Mouse (Mus musculus) C2C12 (cell line): ENCODE data around the gene Ahcyl2. TPM values are rescaled to one million over a fixed set of nuclear protein-coding genes. Genes with fewer than 3 reads are reported as not detected.

Experiments
- H3K27me3 ChIP-seq: one replicate; pipeline ENCODE4 v1.6.1; 2011; ENCODE audit not compliant: control insufficient read depth, insufficient read depth, insufficient read length
- H3K36me3 ChIP-seq: one replicate; pipeline ENCODE4 v1.6.1; 2011; ENCODE audit not compliant: control insufficient read depth, insufficient read depth
- H3K4me3 ChIP-seq: one replicate; pipeline ENCODE4 v1.5.1; 2011; ENCODE audit warnings: mild to moderate bottlenecking, control low read depth; ENCODE audit not compliant: poor library complexity, insufficient read depth, severe bottlenecking
- H3K79me2 ChIP-seq: one replicate; pipeline ENCODE4 v1.6.1; 2011; ENCODE audit not compliant: control insufficient read depth, insufficient read depth
- H3K79me3 ChIP-seq: one replicate; pipeline ENCODE4 v1.6.1; 2011; ENCODE audit warnings: low read depth, control low read depth
- H3ac ChIP-seq: one replicate; pipeline ENCODE3; 2011; ENCODE audit warnings: low read depth; ENCODE audit not compliant: control insufficient read depth, insufficient read length
- CEBPB ChIP-seq: IDR thresholded peaks from one replicate; pipeline ENCODE4 v1.6.1; 2011; ENCODE audit warnings: low read depth, mild to moderate bottlenecking, control low read depth, moderate library complexity
- CTCF ChIP-seq: IDR thresholded peaks from one replicate; pipeline ENCODE4 v1.5.1; 2011; ENCODE audit not compliant: control insufficient read depth, insufficient read depth, insufficient read length
- FOSL1 ChIP-seq: IDR thresholded peaks from one replicate; pipeline ENCODE4 v1.8.0; 2011; ENCODE audit warnings: mild to moderate bottlenecking, low read length; ENCODE audit not compliant: poor library complexity, insufficient read depth, severe bottlenecking
- MAX ChIP-seq: IDR thresholded peaks from one replicate; pipeline ENCODE4 v1.6.1; 2011; ENCODE audit warnings: mild to moderate bottlenecking, control low read depth
- MYOD1 ChIP-seq: IDR thresholded peaks from one replicate; pipeline ENCODE4 v1.6.1; 2011; ENCODE audit warnings: low read depth; ENCODE audit not compliant: control insufficient read depth, insufficient read length
- MYOG ChIP-seq: IDR thresholded peaks from one replicate; pipeline ENCODE4 v1.6.1; 2011; ENCODE audit not compliant: control insufficient read depth, insufficient read length; ENCODE audit errors: extremely low read depth
- USF1 ChIP-seq: IDR thresholded peaks from one replicate; pipeline ENCODE4 v1.6.1; 2011; ENCODE audit warnings: low read depth, mild to moderate bottlenecking, control low read depth, moderate library complexity
- polyA plus RNA-seq: library from polyadenylated mRNA; unstranded; fragments of >200 nt; fragmentation: generic; extraction: Trizol; gene quantifications from one replicate; pipeline ENCODE4 v1.2.1, GENCODE M21; 2012; ENCODE audit warnings: missing spikeins

Ahcyl2 gene
- polyA plus RNA-seq, 1 experiment: 6.3 TPM

DNA sequence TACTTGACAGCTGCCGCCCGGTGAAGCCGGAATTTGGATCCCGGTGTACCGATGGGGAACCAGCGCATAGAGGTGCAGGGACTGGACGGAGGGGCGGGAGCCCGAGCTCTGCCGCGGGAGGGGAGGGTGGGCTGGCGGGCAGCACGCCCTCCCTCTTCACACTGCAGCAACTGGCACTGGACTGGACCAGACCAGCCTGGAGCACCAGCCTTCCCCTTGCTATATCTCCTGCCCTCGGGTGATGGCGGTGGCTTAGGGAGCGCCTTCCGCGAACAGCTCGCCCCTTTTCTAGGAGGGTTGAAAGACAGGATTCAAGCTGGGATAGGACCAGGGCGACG, 149.5 kb downstream of the Ahcyl2 start:
- TF ChIP-seq CEBPB: no peak
- no peak for TF ChIP-seq MAX
- no peaks in the 10 kb centered on the region for H3K27me3 ChIP-seq

DNA sequence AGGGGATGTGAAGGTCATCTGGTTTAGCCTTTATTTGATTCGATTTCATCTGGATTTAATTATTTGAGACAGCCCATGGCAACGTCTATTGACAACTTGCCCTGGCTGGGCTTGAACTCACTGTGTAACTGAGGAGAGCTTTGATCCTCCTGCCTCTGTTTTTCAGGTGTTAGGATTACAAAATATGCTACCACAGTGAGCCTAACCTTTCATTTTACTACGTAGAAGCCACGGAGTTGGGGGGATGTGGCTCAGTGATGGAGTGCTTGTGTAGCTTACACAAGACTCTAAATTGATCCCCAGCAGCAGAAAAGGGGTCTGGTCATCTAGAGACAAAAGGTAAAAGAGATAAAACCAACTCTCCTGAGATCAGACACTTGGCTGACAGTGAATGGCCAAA, 150.1 kb downstream of the Ahcyl2 start:
- H3K36me3 ChIP-seq: no peaks in the 10 kb centered on the region
- H3K79me3 ChIP-seq: no peaks in the 10 kb centered on the region
- no peaks in the 10 kb centered on the region for H3K27me3 ChIP-seq
- no peak overlapping the region for H3K4me3 ChIP-seq
- TF ChIP-seq CEBPB: no peak
- TF ChIP-seq MYOG: no peak
- no peak for TF ChIP-seq CTCF
- TF ChIP-seq MYOD1: no peak
- TF ChIP-seq FOSL1: no peak
- no peak for TF ChIP-seq MAX
- no peak for TF ChIP-seq USF1
- no peaks in the 10 kb centered on the region for H3K79me2 ChIP-seq
- H3ac ChIP-seq: no peak overlapping the region

More for the DNA sequence above, 149.5 kb downstream of the Ahcyl2 start:
- H3ac ChIP-seq: peak overlapping the region; percentile 93
- no peaks in the 10 kb centered on the region for H3K36me3 ChIP-seq
- no peaks in the 10 kb centered on the region for H3K79me2 ChIP-seq
- no peaks in the 10 kb centered on the region for H3K79me3 ChIP-seq
- H3K4me3 ChIP-seq: peak overlapping the region; percentile 48

- H3K27me3 ChIP-seq: no peaks in the 10 kb centered on the region
- H3K4me3 ChIP-seq: no peak overlapping the region
- no peaks in the 10 kb centered on the region for H3K79me3 ChIP-seq
- H3K79me2 ChIP-seq: no peaks in the 10 kb centered on the region
- TF ChIP-seq USF1: no peak
- no peak overlapping the region for H3ac ChIP-seq
- no peaks in the 10 kb centered on the region for H3K36me3 ChIP-seq
Observed at GRCm38 (mm10) chr6:29923501-29923900, 155.7 kb downstream of the Ahcyl2 start.

DNA sequence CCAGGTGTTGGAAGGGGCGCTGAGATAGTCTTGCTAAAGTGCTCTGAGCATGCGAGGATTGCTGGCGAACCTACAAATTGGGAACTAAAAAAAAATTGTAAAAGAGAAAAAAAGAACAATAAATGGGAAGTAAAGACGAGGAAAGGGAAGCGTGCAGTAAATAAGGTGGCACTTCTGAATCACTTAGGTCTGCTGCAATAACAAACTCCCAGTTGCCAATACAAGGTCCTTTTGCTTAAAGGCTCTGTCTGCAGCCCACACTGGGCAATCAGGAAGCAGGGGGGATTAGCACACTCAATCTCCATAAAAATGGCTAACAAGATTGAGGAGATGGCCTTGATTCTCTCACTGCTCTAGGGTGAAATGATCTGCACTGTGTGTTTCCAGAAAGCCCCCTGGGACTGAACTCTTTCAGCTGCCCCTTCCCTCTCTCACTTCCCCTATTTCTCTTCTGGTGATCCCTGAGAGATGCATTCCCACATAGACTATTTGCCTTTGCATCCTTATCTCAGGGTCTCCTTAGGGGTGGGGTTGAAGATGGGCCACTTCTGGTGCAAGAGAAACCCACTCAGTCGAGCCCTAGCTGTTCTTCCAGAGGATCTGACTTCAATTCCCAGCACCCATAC, 157.9 kb downstream of the Ahcyl2 start:
- Histone ChIP-seq H3K4me3 (no peak overlapping the region), H3K79me2 (no peaks in the 10 kb centered on the region), H3ac (no peak overlapping the region), H3K79me3 (no peaks in the 10 kb centered on the region), H3K36me3 (no peaks in the 10 kb centered on the region), H3K27me3 (no peaks in the 10 kb centered on the region)
- no peak for TF ChIP-seq MYOD1
- TF ChIP-seq MAX: no peak
- TF ChIP-seq MYOG: no peak
- no peak for TF ChIP-seq FOSL1
- TF ChIP-seq USF1: no peak
- TF ChIP-seq CEBPB: no peak
- TF ChIP-seq CTCF: no peak

DNA sequence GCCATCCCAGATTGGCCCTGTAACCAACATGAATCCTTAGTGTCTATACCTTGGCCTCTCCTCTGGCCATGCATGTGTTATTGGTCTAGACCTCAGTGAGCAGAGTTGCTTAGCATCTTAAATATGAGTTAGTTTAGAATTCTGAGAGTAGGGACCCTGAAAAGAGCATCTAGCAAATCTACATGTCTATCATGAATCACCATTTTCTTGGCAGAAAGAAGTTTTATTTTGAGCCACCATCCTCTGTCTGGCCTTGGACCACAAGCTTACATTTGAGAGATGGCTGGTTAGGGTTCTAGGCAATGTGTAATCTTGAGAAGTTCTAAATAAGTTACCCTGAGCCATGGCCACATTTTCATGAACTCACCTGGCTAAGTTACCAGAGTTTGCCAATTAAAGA, 162.3 kb downstream of the Ahcyl2 start:
- H3K4me3 ChIP-seq: no peak overlapping the region
- H3ac ChIP-seq: no peak overlapping the region
- H3K79me3 ChIP-seq: no peaks in the 10 kb centered on the region
- H3K79me2 ChIP-seq: no peaks in the 10 kb centered on the region
- H3K36me3 ChIP-seq: no peaks in the 10 kb centered on the region
- H3K27me3 ChIP-seq: no peaks in the 10 kb centered on the region
- TF ChIP-seq MYOD1 (no peak), MYOG (no peak), CTCF (no peak), FOSL1 (no peak), CEBPB (no peak), MAX (no peak), USF1 (no peak)

DNA sequence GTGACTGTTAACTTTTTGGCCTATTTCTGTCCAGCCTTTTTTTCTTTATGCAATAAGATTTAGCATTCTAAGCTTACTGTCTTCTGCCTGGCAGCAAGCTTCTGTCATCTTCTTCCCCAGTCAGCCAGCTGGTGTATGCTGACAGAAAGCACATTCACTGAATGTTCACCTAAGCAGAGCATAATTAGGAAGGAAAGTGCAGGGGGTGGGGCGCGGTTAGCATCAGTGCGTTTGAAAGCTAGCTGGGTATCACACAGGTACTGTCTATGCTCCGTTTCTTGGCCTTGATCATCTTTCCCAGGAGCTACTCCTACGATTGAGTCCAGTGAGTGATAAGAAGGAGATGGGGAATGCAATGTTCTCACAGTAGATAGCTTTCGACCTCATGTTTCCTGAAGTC, 162.9 kb downstream of the Ahcyl2 start:
- H3ac ChIP-seq: no peak overlapping the region
- no peaks in the 10 kb centered on the region for H3K36me3 ChIP-seq
- H3K79me3 ChIP-seq: no peaks in the 10 kb centered on the region
- no peak overlapping the region for H3K4me3 ChIP-seq
- no peak for TF ChIP-seq MYOG
- TF ChIP-seq MYOD1: no peak
- no peak for TF ChIP-seq CTCF
- TF ChIP-seq USF1: no peak
- TF ChIP-seq FOSL1: no peak
- TF ChIP-seq MAX: no peak
- no peak for TF ChIP-seq CEBPB
- no peaks in the 10 kb centered on the region for H3K27me3 ChIP-seq
- H3K79me2 ChIP-seq: no peaks in the 10 kb centered on the region
